Mouse (Mus musculus): ENCODE results near the gene Slc16a13. TPM values are rescaled to one million over a fixed set of nuclear protein-coding genes. Genes with fewer than 3 reads are reported as not detected.

Slc16a13 gene
- polyA plus RNA-seq (2015; fragmentation: Illumina TruSeq; extraction: RNeasy Lipid Tissue Mini Kit (QIAGEN cat#74804); ENCODE audit: insufficient read depth, low read depth, low replicate concordance): 1.4 TPM

GRCm38 (mm10) chr11:70220731-70221602, at the start of gene Slc16a13:
Gene Slc16a13 (minus strand): TSS chr11:70221064.

GRCm38 (mm10) chr11:70254931-70255531, 34.2 kb upstream of the Slc16a13 start, which contains the start of gene Alox12:
Gene Alox12 (minus strand): TSS chr11:70255353.

GRCm38 (mm10) chr11:70239541-70240279, 18.8 kb upstream of the Slc16a13 start, which contains the start of the genes Gm21988 and Rnasek:
Gene Gm21988 (minus strand): TSS chr11:70239830.
Gene Rnasek (minus strand): TSS chr11:70239842.

GRCm38 (mm10) chr11:70237457-70238167, 16.7 kb upstream of the Slc16a13 start, which contains the start of gene 0610010K14Rik:
Gene 0610010K14Rik (minus strand): TSS chr11:70237914.

GRCm38 (mm10) chr11:70229260-70230010, 8.6 kb upstream of the Slc16a13 start, which contains the start of gene Bcl6b:
Gene Bcl6b (minus strand): TSS chr11:70229798.

GRCm38 (mm10) chr11:70212423-70212822, 8.4 kb downstream of the Slc16a13 start, which contains the start of gene Slc16a11:
Gene Slc16a11 (plus strand): TSS chr11:70212752.

Other genes starting within 250 kb of the Slc16a13 start
- 42.3 TPM for gene Ctdnep1, start 239.9 kb downstream of the Slc16a13 start, polyA plus RNA-seq (2015; fragmentation: Illumina TruSeq; extraction: RNeasy Lipid Tissue Mini Kit (QIAGEN cat#74804); ENCODE audit: insufficient read depth, low read depth, low replicate concordance)
- gene Elp5, start 238.5 kb downstream of the Slc16a13 start, polyA plus RNA-seq (2015; fragmentation: Illumina TruSeq; extraction: RNeasy Lipid Tissue Mini Kit (QIAGEN cat#74804); ENCODE audit: insufficient read depth, low read depth, low replicate concordance): 22.5 TPM
- gene Gabarap, start 229.9 kb downstream of the Slc16a13 start, polyA plus RNA-seq (2015; fragmentation: Illumina TruSeq; extraction: RNeasy Lipid Tissue Mini Kit (QIAGEN cat#74804); ENCODE audit: insufficient read depth, low read depth, low replicate concordance): 186 TPM
- 15.8 TPM for gene Phf23, start 225.3 kb downstream of the Slc16a13 start, polyA plus RNA-seq (2015; fragmentation: Illumina TruSeq; extraction: RNeasy Lipid Tissue Mini Kit (QIAGEN cat#74804); ENCODE audit: insufficient read depth, low read depth, low replicate concordance)
- 6.6 TPM for gene Dvl2, start 220.5 kb downstream of the Slc16a13 start, polyA plus RNA-seq (2015; fragmentation: Illumina TruSeq; extraction: RNeasy Lipid Tissue Mini Kit (QIAGEN cat#74804); ENCODE audit: insufficient read depth, low read depth, low replicate concordance)
- gene Acadvl, start 205.7 kb downstream of the Slc16a13 start, polyA plus RNA-seq (2015; fragmentation: Illumina TruSeq; extraction: RNeasy Lipid Tissue Mini Kit (QIAGEN cat#74804); ENCODE audit: insufficient read depth, low read depth, low replicate concordance): 25.2 TPM
- 8.8 TPM for gene Dlg4, start 204.1 kb downstream of the Slc16a13 start, polyA plus RNA-seq (2015; fragmentation: Illumina TruSeq; extraction: RNeasy Lipid Tissue Mini Kit (QIAGEN cat#74804); ENCODE audit: insufficient read depth, low read depth, low replicate concordance)
- not detected for gene Asgr1, start 167.0 kb downstream of the Slc16a13 start, polyA plus RNA-seq (2015; fragmentation: Illumina TruSeq; extraction: RNeasy Lipid Tissue Mini Kit (QIAGEN cat#74804); ENCODE audit: insufficient read depth, low read depth, low replicate concordance)
- gene Asgr2, start 128.4 kb downstream of the Slc16a13 start, polyA plus RNA-seq (2015; fragmentation: Illumina TruSeq; extraction: RNeasy Lipid Tissue Mini Kit (QIAGEN cat#74804); ENCODE audit: insufficient read depth, low read depth, low replicate concordance): not detected
- gene Mgl2, start 90.7 kb downstream of the Slc16a13 start, polyA plus RNA-seq (2015; fragmentation: Illumina TruSeq; extraction: RNeasy Lipid Tissue Mini Kit (QIAGEN cat#74804); ENCODE audit: insufficient read depth, low read depth, low replicate concordance): 8.1 TPM
- 6.6 TPM for gene Clec10a, start 64.9 kb downstream of the Slc16a13 start, polyA plus RNA-seq (2015; fragmentation: Illumina TruSeq; extraction: RNeasy Lipid Tissue Mini Kit (QIAGEN cat#74804); ENCODE audit: insufficient read depth, low read depth, low replicate concordance)
- 1.8 TPM for gene Slc16a11, start 8.3 kb downstream of the Slc16a13 start, polyA plus RNA-seq (2015; fragmentation: Illumina TruSeq; extraction: RNeasy Lipid Tissue Mini Kit (QIAGEN cat#74804); ENCODE audit: insufficient read depth, low read depth, low replicate concordance)
- gene Bcl6b, start 8.7 kb upstream of the Slc16a13 start, polyA plus RNA-seq (2015; fragmentation: Illumina TruSeq; extraction: RNeasy Lipid Tissue Mini Kit (QIAGEN cat#74804); ENCODE audit: insufficient read depth, low read depth, low replicate concordance): 3.7 TPM
- 18.4 TPM for gene 0610010K14Rik, start 16.9 kb upstream of the Slc16a13 start, polyA plus RNA-seq (2015; fragmentation: Illumina TruSeq; extraction: RNeasy Lipid Tissue Mini Kit (QIAGEN cat#74804); ENCODE audit: insufficient read depth, low read depth, low replicate concordance)
- 8.0 TPM for gene Gm21988, start 18.8 kb upstream of the Slc16a13 start, polyA plus RNA-seq (2015; fragmentation: Illumina TruSeq; extraction: RNeasy Lipid Tissue Mini Kit (QIAGEN cat#74804); ENCODE audit: insufficient read depth, low read depth, low replicate concordance)
- 80.2 TPM for gene Rnasek, start 18.8 kb upstream of the Slc16a13 start, polyA plus RNA-seq (2015; fragmentation: Illumina TruSeq; extraction: RNeasy Lipid Tissue Mini Kit (QIAGEN cat#74804); ENCODE audit: insufficient read depth, low read depth, low replicate concordance)
- gene Alox12, start 34.3 kb upstream of the Slc16a13 start, polyA plus RNA-seq (2015; fragmentation: Illumina TruSeq; extraction: RNeasy Lipid Tissue Mini Kit (QIAGEN cat#74804); ENCODE audit: insufficient read depth, low read depth, low replicate concordance): 3.0 TPM
- gene Alox12e, start 101.6 kb upstream of the Slc16a13 start, polyA plus RNA-seq (2015; fragmentation: Illumina TruSeq; extraction: RNeasy Lipid Tissue Mini Kit (QIAGEN cat#74804); ENCODE audit: insufficient read depth, low read depth, low replicate concordance): not detected
- gene Alox15, start 131.0 kb upstream of the Slc16a13 start, polyA plus RNA-seq (2015; fragmentation: Illumina TruSeq; extraction: RNeasy Lipid Tissue Mini Kit (QIAGEN cat#74804); ENCODE audit: insufficient read depth, low read depth, low replicate concordance): 2.8 TPM
- 4.6 TPM for gene Pelp1, start 189.0 kb upstream of the Slc16a13 start, polyA plus RNA-seq (2015; fragmentation: Illumina TruSeq; extraction: RNeasy Lipid Tissue Mini Kit (QIAGEN cat#74804); ENCODE audit: insufficient read depth, low read depth, low replicate concordance)
- 29.3 TPM for gene Arrb2, start 211.6 kb upstream of the Slc16a13 start, polyA plus RNA-seq (2015; fragmentation: Illumina TruSeq; extraction: RNeasy Lipid Tissue Mini Kit (QIAGEN cat#74804); ENCODE audit: insufficient read depth, low read depth, low replicate concordance)
- 6.4 TPM for gene Med11, start 230.9 kb upstream of the Slc16a13 start, polyA plus RNA-seq (2015; fragmentation: Illumina TruSeq; extraction: RNeasy Lipid Tissue Mini Kit (QIAGEN cat#74804); ENCODE audit: insufficient read depth, low read depth, low replicate concordance)
- 0.70 TPM for gene Zmynd15, start 238.4 kb upstream of the Slc16a13 start, polyA plus RNA-seq (2015; fragmentation: Illumina TruSeq; extraction: RNeasy Lipid Tissue Mini Kit (QIAGEN cat#74804); ENCODE audit: insufficient read depth, low read depth, low replicate concordance)
- 4.3 TPM for gene Cxcl16, start 238.9 kb upstream of the Slc16a13 start, polyA plus RNA-seq (2015; fragmentation: Illumina TruSeq; extraction: RNeasy Lipid Tissue Mini Kit (QIAGEN cat#74804); ENCODE audit: insufficient read depth, low read depth, low replicate concordance)

All from pancreas, adult 10 weeks (tissue).